Mouse (Mus musculus) kidney, adult 2 months (tissue): ENCODE measurements around the gene Mst1. TPM values are rescaled to one million over a fixed set of nuclear protein-coding genes. Genes with fewer than 3 reads are reported as not detected.

Source experiments
- DNase-seq: peaks from one replicate; pipeline ENCODE4 v3.0.0; 2021
- H3K27ac ChIP-seq: fragments of 200-500 bp; 2 replicates; pipeline ENCODE4 v1.5.1; 2012; ENCODE audit warnings: low read depth, low read length, control low read depth, inconsistent platforms; ENCODE audit not compliant: insufficient read depth
- H3K27me3 ChIP-seq: fragments of 200-500 bp; replicated peaks from 2 replicates; pipeline ENCODE4 v1.6.1; 2012; ENCODE audit warnings: mild to moderate bottlenecking, moderate library complexity, low read length, inconsistent platforms; ENCODE audit not compliant: control insufficient read depth, insufficient read depth
- H3K36me3 ChIP-seq: fragments of 200-500 bp; 2 replicates; pipeline ENCODE4 v1.6.1; 2012; ENCODE audit warnings: mild to moderate bottlenecking, moderate library complexity, low read length, inconsistent platforms; ENCODE audit not compliant: control insufficient read depth, insufficient read depth
- H3K4me1 ChIP-seq: fragments of 200-500 bp; 2 replicates; pipeline ENCODE4 v1.6.1; 2011; ENCODE audit warnings: low read length; ENCODE audit not compliant: control insufficient read depth, insufficient read depth
- H3K4me3 ChIP-seq: fragments of 200-500 bp; 2 replicates; pipeline ENCODE4 v1.5.1; 2011; ENCODE audit warnings: mild to moderate bottlenecking, low read depth, low read length, control low read depth; ENCODE audit not compliant: insufficient read depth
- CTCF ChIP-seq: fragments of 200-500 bp; conservative IDR thresholded peaks from 2 replicates; pipeline ENCODE4 v1.5.1; 2011; ENCODE audit warnings: low read depth, mild to moderate bottlenecking, control low read depth, low read length, moderate library complexity, mixed read lengths; ENCODE audit not compliant: insufficient read depth, insufficient read length
- POLR2A ChIP-seq: fragments of 200-500 bp; IDR thresholded peaks from one replicate; pipeline ENCODE4 v1.6.1; 2011; ENCODE audit warnings: low read depth, low read length, control low read depth
- WGBS: fragments of 180-500 bp; shearing (Covaris S2); methylation state at CpG from one replicate; pipeline ENCODE4 v1.1.7; 2018; 5-methylcytosine and 5-hydroxymethylcytosine counted together
- polyA plus RNA-seq: library from polyadenylated mRNA; depleted of rRNA; stranded (reverse); fragments of >200 nt; gene quantifications from 2 replicates; pipeline ENCODE4 v1.2.3, GENCODE M21; 2012

Mst1 gene
- polyA plus RNA-seq, 1 experiment, result 0.39 TPM

- no peaks in the 10 kb centered on the region for H3K4me1 ChIP-seq
- no peak for DNase-seq
- H3K27me3 ChIP-seq, result no peaks in the 10 kb centered on the region
- H3K27ac ChIP-seq, result no peak overlapping the region
- no peaks in the 10 kb centered on the region for H3K36me3 ChIP-seq
- TF ChIP-seq POLR2A (no peak), CTCF (no peak)
- H3K4me3 ChIP-seq, result peak overlapping the region; percentile 13; the same call in 1 of the 2 replicates
- WGBS, result 14% methylated on average over 22 of the region's 22 CpGs
Measured at GRCm38 (mm10) chr9:108111101-108111592, 30.9 kb downstream of the Mst1 start.

GRCm38 (mm10) chr9:108111593-108112121 is 31.4 kb downstream of the Mst1 start:
- no peak for DNase-seq
- no peak for TF ChIP-seq POLR2A
- TF ChIP-seq CTCF, result no peak
- WGBS, result 75% methylated on average over 17 of the region's 17 CpGs
- H3K4me1 ChIP-seq, result no peaks in the 10 kb centered on the region
- no peak overlapping the region for H3K4me3 ChIP-seq
- no peaks in the 10 kb centered on the region for H3K36me3 ChIP-seq
- no peaks in the 10 kb centered on the region for H3K27me3 ChIP-seq
- H3K27ac ChIP-seq, result no peak overlapping the region

GRCm38 (mm10) chr9:108112719-108113340 is 32.6 kb downstream of the Mst1 start:
- WGBS, result 88% methylated on average over 18 of the region's 18 CpGs
- no peak for DNase-seq
- no peaks in the 10 kb centered on the region for H3K36me3 ChIP-seq
- no peaks in the 10 kb centered on the region for H3K27me3 ChIP-seq
- no peaks in the 10 kb centered on the region for H3K4me1 ChIP-seq
- H3K27ac ChIP-seq, result no peak overlapping the region
- TF ChIP-seq CTCF (no peak), POLR2A (no peak)
- H3K4me3 ChIP-seq, result no peak overlapping the region

GRCm38 (mm10) chr9:108115290-108116077 is 35.2 kb downstream of the Mst1 start:
- H3K4me3 ChIP-seq, result no peak overlapping the region
- H3K27me3 ChIP-seq, result no peaks in the 10 kb centered on the region
- H3K4me1 ChIP-seq, result peaks cover 8% of the 10 kb centered on the region
- WGBS, result 82% methylated on average over 43 of the region's 43 CpGs
- no peaks in the 10 kb centered on the region for H3K36me3 ChIP-seq
- no peak for TF ChIP-seq POLR2A
- no peak for TF ChIP-seq CTCF
- H3K27ac ChIP-seq, result no peak overlapping the region
- DNase-seq, result no peak

- Histone ChIP-seq H3K4me1 (peaks cover 9% of the 10 kb centered on the region), H3K4me3 (no peak overlapping the region), H3K27me3 (no peaks in the 10 kb centered on the region), H3K27ac (no peak overlapping the region), H3K36me3 (no peaks in the 10 kb centered on the region)
- no peak for TF ChIP-seq POLR2A
- no peak for TF ChIP-seq CTCF
- no peak for DNase-seq
- WGBS, result 75% methylated on average over 4 of the region's 4 CpGs
Measured at GRCm38 (mm10) chr9:108117143-108117542, 36.9 kb downstream of the Mst1 start.

GRCm38 (mm10) chr9:108119891-108120411 is 39.7 kb downstream of the Mst1 start:
- Histone ChIP-seq H3K27ac (peak overlapping the region; percentile 65), H3K27me3 (no peaks in the 10 kb centered on the region), H3K4me1 (peaks cover 9% of the 10 kb centered on the region), H3K36me3 (no peaks in the 10 kb centered on the region), H3K4me3 (no peak overlapping the region)
- WGBS, result 13% methylated on average over 11 of the region's 11 CpGs
- TF ChIP-seq POLR2A, result no peak
- no peak for TF ChIP-seq CTCF
- DNase-seq, result peak; percentile 87

- H3K27ac ChIP-seq, result no peak overlapping the region
- DNase-seq, result no peak
- WGBS, result 88% methylated on average over 8 of the region's 8 CpGs
- no peaks in the 10 kb centered on the region for H3K36me3 ChIP-seq
- H3K27me3 ChIP-seq, result no peaks in the 10 kb centered on the region
- no peak for TF ChIP-seq POLR2A
- TF ChIP-seq CTCF, result no peak
- H3K4me3 ChIP-seq, result no peak overlapping the region
- peaks cover 9% of the 10 kb centered on the region for H3K4me1 ChIP-seq
Measured at GRCm38 (mm10) chr9:108120671-108121070, 40.4 kb downstream of the Mst1 start.
